Mouse (Mus musculus) thymus, adult 2 months (tissue): ENCODE measurements around the gene Eid2b. TPM values are rescaled to one million over a fixed set of nuclear protein-coding genes. Genes with fewer than 3 reads are reported as not detected.

ENCODE experiments used
- DNase-seq: peaks from one replicate; pipeline ENCODE4 v3.0.0; 2021
- H3K27ac ChIP-seq: fragments of 200-500 bp; 2 replicates; pipeline ENCODE4 v1.5.1; 2012; ENCODE audit warnings: low read length, control low read depth; ENCODE audit not compliant: control insufficient read depth, insufficient read depth
- H3K27me3 ChIP-seq: fragments of 200-500 bp; 2 replicates; pipeline ENCODE4 v1.6.1; 2012; ENCODE audit warnings: mild to moderate bottlenecking, low read length, moderate library complexity, mixed read lengths; ENCODE audit not compliant: control insufficient read depth, insufficient read depth
- H3K36me3 ChIP-seq: fragments of 200-500 bp; 2 replicates; pipeline ENCODE4 v1.6.1; 2012; ENCODE audit warnings: mild to moderate bottlenecking, low read length, moderate library complexity; ENCODE audit not compliant: control insufficient read depth, insufficient read depth
- H3K4me1 ChIP-seq: fragments of 200-500 bp; replicated peaks from 2 replicates; pipeline ENCODE4 v1.6.1; 2012; ENCODE audit warnings: low read length; ENCODE audit not compliant: control insufficient read depth, insufficient read depth
- H3K4me3 ChIP-seq: fragments of 200-500 bp; 2 replicates; pipeline ENCODE4 v1.5.1; 2012; ENCODE audit warnings: mild to moderate bottlenecking, low read length, control low read depth, moderate library complexity; ENCODE audit not compliant: control insufficient read depth, insufficient read depth
- CTCF ChIP-seq: fragments of 200-500 bp; IDR thresholded peaks from 2 replicates; pipeline ENCODE4 v1.5.1; 2012; ENCODE audit warnings: mild to moderate bottlenecking, control low read depth, low read length, moderate library complexity, borderline replicate concordance; ENCODE audit not compliant: control insufficient read depth, poor library complexity, insufficient read depth; ENCODE audit errors: extremely low read depth
- POLR2A ChIP-seq: fragments of 200-500 bp; IDR thresholded peaks from 2 replicates; pipeline ENCODE4 v1.6.1; 2012; ENCODE audit warnings: mild to moderate bottlenecking, low read length, control low read depth, moderate library complexity; ENCODE audit not compliant: control insufficient read depth, poor library complexity, insufficient read depth; ENCODE audit errors: extremely low read depth
- WGBS: fragments of 180-500 bp; shearing (Covaris S2); methylation state at CpG from one replicate; pipeline ENCODE4 v1.1.7; 2018; 5-methylcytosine and 5-hydroxymethylcytosine counted together
- polyA plus RNA-seq: library from polyadenylated mRNA; depleted of rRNA; stranded (reverse); fragments of >200 nt; gene quantifications from 2 replicates; pipeline ENCODE4 v1.2.3, GENCODE M21; 2012

The Eid2b gene
- polyA plus RNA-seq, 1 experiment, result 8.7 TPM

GRCm38 (mm10) chr7:28298837-28299625 lies 21.5 kb downstream of the Eid2b start:
- no peak overlapping the region for H3K4me3 ChIP-seq

GRCm38 (mm10) chr7:28301616-28302433 lies 24.3 kb downstream of the Eid2b start, which contains the start of gene Dll3:
Gene Dll3, minus strand, starts transcription at chr7:28302238.
- WGBS, result 8% methylated on average over 30 of the region's 30 CpGs
- DNase-seq, result peak; percentile 65
- Histone ChIP-seq H3K27me3 (no peaks in the 10 kb centered on the region; the same call in none of the 2 replicates), H3K36me3 (peaks cover 16% of the 10 kb centered on the region), H3K27ac (no peak within 1 kb of the TSS), H3K4me1 (peaks cover 6% of the 10 kb centered on the region; the same call in 1 of the 2 replicates), H3K4me3 (no peak within 1 kb of the TSS)
- TF ChIP-seq POLR2A (no peak), CTCF (peak; percentile 52; the same call in 1 of the 2 replicates)

More at GRCm38 (mm10) chr7:28298837-28299625, 21.5 kb downstream of the Eid2b start:
- WGBS, result 23% methylated on average over 43 of the region's 43 CpGs
- no peak for TF ChIP-seq POLR2A
- TF ChIP-seq CTCF, result no peak
- no peak overlapping the region for H3K27ac ChIP-seq
- H3K27me3 ChIP-seq, result no peaks in the 10 kb centered on the region; the same call in none of the 2 replicates
- H3K4me1 ChIP-seq, result peaks cover 6% of the 10 kb centered on the region; the same call in 1 of the 2 replicates
- DNase-seq, result no peak
- H3K36me3 ChIP-seq, result no peaks in the 10 kb centered on the region

- Histone ChIP-seq H3K4me3 (no peak overlapping the region), H3K4me1 (0 out of 2 replicates have a peak, but pooled peaks cover 3% of the 10 kb centered on the region), H3K27me3 (no peaks in the 10 kb centered on the region; the same call in 1 of the 2 replicates), H3K36me3 (peaks cover 25% of the 10 kb centered on the region), H3K27ac (no peak overlapping the region)
- no peak for TF ChIP-seq CTCF
- WGBS, result 94% methylated on average over 10 of the region's 10 CpGs
- no peak for DNase-seq
Observed at GRCm38 (mm10) chr7:28305641-28306040, 28.1 kb downstream of the Eid2b start.

GRCm38 (mm10) chr7:28306216-28306615 lies 28.7 kb downstream of the Eid2b start:
- TF ChIP-seq CTCF, result no peak
- no peak for TF ChIP-seq POLR2A
- H3K27me3 ChIP-seq, result no peaks in the 10 kb centered on the region; the same call in 1 of the 2 replicates
- peaks cover 25% of the 10 kb centered on the region for H3K36me3 ChIP-seq
- peaks cover 7% of the 10 kb centered on the region for H3K4me1 ChIP-seq
- H3K4me3 ChIP-seq, result no peak overlapping the region
- H3K27ac ChIP-seq, result no peak overlapping the region
- WGBS, result 99% methylated on average over 8 of the region's 8 CpGs
- no peak for DNase-seq

- WGBS, result 93% methylated on average over 9 of the region's 9 CpGs
- Histone ChIP-seq H3K4me1 (peaks cover 7% of the 10 kb centered on the region), H3K27ac (no peak overlapping the region), H3K27me3 (no peaks in the 10 kb centered on the region), H3K4me3 (no peak overlapping the region), H3K36me3 (peaks cover 25% of the 10 kb centered on the region)
- no peak for DNase-seq
- TF ChIP-seq POLR2A, result no peak
- no peak for TF ChIP-seq CTCF
Observed at GRCm38 (mm10) chr7:28309737-28310136, 32.2 kb downstream of the Eid2b start.

- no peaks in the 10 kb centered on the region for H3K27me3 ChIP-seq
- DNase-seq, result no peak
- peak overlapping the region; percentile 69 for H3K4me3 ChIP-seq
- WGBS, result 6% methylated on average over 35 of the region's 35 CpGs
- peaks cover 7% of the 10 kb centered on the region for H3K4me1 ChIP-seq
- H3K36me3 ChIP-seq, result peaks cover 29% of the 10 kb centered on the region
- no peak overlapping the region for H3K27ac ChIP-seq
- TF ChIP-seq POLR2A (no peak), CTCF (no peak)
Observed at GRCm38 (mm10) chr7:28311151-28311925, 33.8 kb downstream of the Eid2b start.
